In genomic region chr2:104176166-104176978, GRCm38 (mm10) we compare ENCODE assay signal across 10 mouse cellular contexts. TPM values are rescaled to one million over a fixed set of nuclear protein-coding genes. Genes with fewer than 3 reads are reported as not detected.
DNase-seq lines count a peak whose midpoint lies in the region; ATAC-seq and TF ChIP-seq lines count a peak whose summit lies in the region.
"Had no signal": no experiment of that assay in that cellular context is flagged by ENCODE, and none has a peak within 500 bp of the region (broad histone marks: within the 10 kb centered on the region; RNA-seq: fewer than 3 reads in every experiment).

No protein-coding gene starts in this region.

- DNase-seq in heart, adult 8-10 months (ENCODE audit: low spot score) = no peak
- no peak for DNase-seq in MEL (ENCODE audit: low read depth, low spot score)
- DNase-seq in forebrain, embryonic 14.5 days (ENCODE audit: low spot score) = peak; percentile 71
- DNase-seq in midbrain, embryonic 11.5 days (ENCODE audit: low spot score, missing footprints) = peak; percentile 80
- DNase-seq in ovary, postnatal 14 days (ENCODE audit: low spot score) = no peak
- DNase-seq in thymus, adult 2 months = no peak
- DNase-seq: thymus, postnatal 14 days had no signal

- TF ChIP-seq RAD21 in MEL (IDR thresholded peaks at IDR 0.05; ENCODE audit: low read depth, low read length) = no peak

- no peak for TF ChIP-seq CTCF in MEL (IDR thresholded peaks at IDR 0.05 in 2 of 3, conservative IDR thresholded peaks at IDR 0.05 in 1 of 3; ENCODE audit: control insufficient read depth in 1 of 3, insufficient read depth in 1 of 3, low read depth in 2 of 3, low read length in 3 of 3, poor library complexity in 1 of 3, severe bottlenecking in 1 of 3)
- no peak for TF ChIP-seq CTCF in thymus, adult 2 months (IDR thresholded peaks at IDR 0.05; ENCODE audit: borderline replicate concordance, control insufficient read depth, extremely low read depth, insufficient read depth, low read length, poor library complexity)

- 49% methylated on average over 17 of the region's 17 CpGs for WGBS in heart, embryonic 13.5 days
- WGBS in forebrain, embryonic 14.5 days = 46% methylated on average over 17 of the region's 17 CpGs
- WGBS in midbrain, embryonic 11.5 days = 82% methylated on average over 17 of the region's 17 CpGs
- WGBS in thymus, adult 2 months = 70% methylated on average over 17 of the region's 17 CpGs

- no peaks in the 10 kb centered on the region for H3K9me3 ChIP-seq in heart, embryonic 13.5 days
- H3K9me3 ChIP-seq in MEL (replicated peaks; ENCODE audit: insufficient read depth, low read length) = no peaks in the 10 kb centered on the region
- no peaks in the 10 kb centered on the region for H3K9me3 ChIP-seq in forebrain, embryonic 14.5 days (replicated peaks; ENCODE audit: control insufficient read depth, low read length)
- H3K9me3 ChIP-seq in midbrain, embryonic 11.5 days (ENCODE audit: control insufficient read depth, low read length) = no peaks in the 10 kb centered on the region

- H3K36me3 ChIP-seq in heart, embryonic 13.5 days = no peaks in the 10 kb centered on the region
- peaks cover 0 to 45% of the 10 kb centered on the region in 2 experiments; a peak in 2 of 4 replicates for H3K36me3 ChIP-seq in MEL (ENCODE audit: control insufficient read depth in 1 of 2, insufficient read depth in 2 of 2, low read length in 2 of 2)
- H3K36me3 ChIP-seq in forebrain, embryonic 14.5 days (ENCODE audit: control insufficient read depth, insufficient read depth, low read length) = no peaks in the 10 kb centered on the region
- H3K36me3 ChIP-seq in midbrain, embryonic 11.5 days (ENCODE audit: control insufficient read depth, insufficient read depth, low read length) = no peaks in the 10 kb centered on the region
- no peaks in the 10 kb centered on the region for H3K36me3 ChIP-seq in thymus, adult 2 months (ENCODE audit: control insufficient read depth, insufficient read depth, low read length)

- H3K9ac ChIP-seq in heart, embryonic 13.5 days = peak overlapping the region; percentile 64
- H3K9ac ChIP-seq in MEL (ENCODE audit: control insufficient read depth, low read depth, low read length, poor library complexity, severe bottlenecking) = peak overlapping the region; percentile 57
- no peak overlapping the region for H3K9ac ChIP-seq in forebrain, embryonic 14.5 days (ENCODE audit: low read length)
- H3K9ac ChIP-seq in midbrain, embryonic 11.5 days (ENCODE audit: low read length) = no peak overlapping the region

- no peak for TF ChIP-seq EP300 in MEL (IDR thresholded peaks at IDR 0.05; ENCODE audit: low read depth in 1 of 2, low read length in 2 of 2)

- peak overlapping the region; percentile 22 for H3K4me2 ChIP-seq in heart, embryonic 13.5 days
- no peak overlapping the region for H3K4me2 ChIP-seq in forebrain, embryonic 14.5 days (ENCODE audit: low read length)
- H3K4me2 ChIP-seq in midbrain, embryonic 11.5 days = no peak overlapping the region

- no peak for TF ChIP-seq POLR2A in MEL (IDR thresholded peaks at IDR 0.05; ENCODE audit: control insufficient read depth in 1 of 2, insufficient read depth in 1 of 2, low read depth in 1 of 2, low read length in 2 of 2, poor library complexity in 1 of 2)
- no peak for TF ChIP-seq POLR2A in thymus, adult 2 months (IDR thresholded peaks at IDR 0.05; ENCODE audit: control insufficient read depth, extremely low read depth, insufficient read depth, low read length, poor library complexity)

- no peak for ATAC-seq in heart, embryonic 13.5 days (ENCODE audit: extremely low read depth, insufficient number of reproducible peaks, low FRiP score, low TSS enrichment)
- peak; percentile 63; the same call in 1 of the 2 replicates for ATAC-seq in forebrain, embryonic 14.5 days
- no peak for ATAC-seq in midbrain, embryonic 11.5 days (ENCODE audit: low FRiP score)
- ATAC-seq in megakaryocyte progenitor cell, adult 5-6 weeks (replicated peaks; ENCODE audit: poor library complexity) = no peak

- peak overlapping the region; percentile 90 for H3K27ac ChIP-seq in heart, embryonic 13.5 days (replicated peaks)
- H3K27ac ChIP-seq in MEL (ENCODE audit: control insufficient read depth, low read depth, low read length) = peak overlapping the region; percentile 85
- no peak overlapping the region for H3K27ac ChIP-seq in forebrain, embryonic 14.5 days (ENCODE audit: low read depth, low read length)
- H3K27ac ChIP-seq in midbrain, embryonic 11.5 days (ENCODE audit: low read depth, low read length) = no peak overlapping the region
- H3K27ac ChIP-seq in thymus, adult 2 months (ENCODE audit: control insufficient read depth, insufficient read depth, low read length) = no peak overlapping the region

- no peak overlapping the region for H3K4me3 ChIP-seq in heart, embryonic 13.5 days
- H3K4me3 ChIP-seq in MEL (ENCODE audit: control insufficient read depth in 1 of 2, insufficient read depth in 1 of 2, low read depth in 2 of 2, low read length in 2 of 2) = peak overlapping the region in 1 of 2 experiments; percentile 34; a peak in 1 of 4 replicates
- H3K4me3 ChIP-seq in forebrain, embryonic 14.5 days (ENCODE audit: low read depth, low read length) = no peak overlapping the region
- H3K4me3 ChIP-seq in midbrain, embryonic 11.5 days (ENCODE audit: low read depth, low read length) = no peak overlapping the region
- H3K4me3 ChIP-seq in thymus, adult 2 months (ENCODE audit: control insufficient read depth, insufficient read depth, low read length) = no peak overlapping the region

- H3K4me1 ChIP-seq in heart, embryonic 13.5 days = peaks cover 24% of the 10 kb centered on the region
- H3K4me1 ChIP-seq in MEL (ENCODE audit: control insufficient read depth in 1 of 2, insufficient read depth in 2 of 2, low read length in 2 of 2) = peaks cover 29 to 59% of the 10 kb centered on the region in 2 experiments
- peaks cover 8% of the 10 kb centered on the region for H3K4me1 ChIP-seq in forebrain, embryonic 14.5 days (ENCODE audit: control insufficient read depth, insufficient read depth, low read length)
- H3K4me1 ChIP-seq in midbrain, embryonic 11.5 days (ENCODE audit: control insufficient read depth, insufficient read depth, low read length) = no peaks in the 10 kb centered on the region
- peaks cover 7% of the 10 kb centered on the region for H3K4me1 ChIP-seq in thymus, adult 2 months (replicated peaks; ENCODE audit: control insufficient read depth, insufficient read depth, low read length)

- no peaks in the 10 kb centered on the region for H3K79me2 ChIP-seq in MEL (ENCODE audit: control insufficient read depth, insufficient read depth, low read length, poor library complexity)

- H3K27me3 ChIP-seq in heart, embryonic 13.5 days (replicated peaks) = no peaks in the 10 kb centered on the region
- H3K27me3 ChIP-seq in MEL (ENCODE audit: control insufficient read depth in 1 of 2, insufficient read depth in 2 of 2, low read length in 2 of 2) = no peaks in the 10 kb centered on the region
- H3K27me3 ChIP-seq in forebrain, embryonic 14.5 days (replicated peaks; ENCODE audit: control insufficient read depth, insufficient read depth, low read length) = no peaks in the 10 kb centered on the region
- H3K27me3 ChIP-seq in midbrain, embryonic 11.5 days (ENCODE audit: control insufficient read depth, insufficient read depth, low read length) = no peaks in the 10 kb centered on the region
- no peaks in the 10 kb centered on the region for H3K27me3 ChIP-seq in thymus, adult 2 months (ENCODE audit: control insufficient read depth, insufficient read depth, low read length)

TF ChIP-seq in MEL, 35 proteins besides CTCF, POLR2A, EP300 and RAD21:
- no peak for TF ChIP-seq KAT2A (conservative IDR thresholded peaks at IDR 0.05; ENCODE audit: low read depth, low read length)
- no peak for TF ChIP-seq NELFE (IDR thresholded peaks at IDR 0.05; ENCODE audit: low read depth, low read length)
- TF ChIP-seq E2F4 (IDR thresholded peaks at IDR 0.05; ENCODE audit: borderline replicate concordance, low read depth, low read length) = no peak
- TF ChIP-seq MAZ (IDR thresholded peaks at IDR 0.05; ENCODE audit: low read depth, low read length) = no peak
- TF ChIP-seq USF1 (IDR thresholded peaks at IDR 0.05; ENCODE audit: low read depth, low read length) = no peak
- no peak for TF ChIP-seq TBP (IDR thresholded peaks at IDR 0.05; ENCODE audit: low read depth, low read length)
- TF ChIP-seq ZKSCAN1 (IDR thresholded peaks at IDR 0.05; ENCODE audit: low read depth, low read length) = no peak
- no peak for TF ChIP-seq GABPA (IDR thresholded peaks at IDR 0.05; ENCODE audit: low read depth, low read length)
- no peak for TF ChIP-seq GATA1 (IDR thresholded peaks at IDR 0.05; ENCODE audit: low read depth, low read length)
- no peak for TF ChIP-seq MYB (IDR thresholded peaks at IDR 0.05; ENCODE audit: low read depth, low read length)
- TF ChIP-seq ZC3H11A (IDR thresholded peaks at IDR 0.05; ENCODE audit: low read depth, low read length) = no peak

RNA-seq across cellular contexts. Expression of gene A930018P22Rik, which starts 53.8 kb away (rescaled TPM):
- 0.31 and 0.67 TPM in 2 replicates for polyA plus RNA-seq in heart, embryonic 13.5 days (2015; fragmentation: Nextera tagmentation; extraction: Ambion mirVana)
- 1 to 10 TPM in 1 of 4 experiments, under 1 TPM in 2, not detected in 1; 0.56 to 1.4 (median 0.68) TPM for total RNA-seq in heart, adult 8-10 months (2022)
- total RNA-seq in MEL (2012; rRNA removed) = not detected in 2 replicates
- polyA plus RNA-seq in MEL (2012; ENCODE audit: insufficient read depth in 1 of 2, insufficient read length in 2 of 2, low read depth in 1 of 2, low replicate concordance in 2 of 2, missing spikeins in 1 of 2) = not detected
- polyA plus RNA-seq in forebrain, embryonic 14.5 days (2014; fragmentation: Nextera tagmentation; extraction: Ambion mirVana) = not detected in 2 replicates
- polyA plus RNA-seq in midbrain, embryonic 11.5 days (2014; fragmentation: Nextera tagmentation; extraction: Ambion mirVana) = 0.16 and 0.34 TPM in 2 replicates
- not detected in 2 replicates for total RNA-seq in megakaryocyte progenitor cell, adult 5-6 weeks (2015)
- total RNA-seq in megakaryocyte progenitor cell, adult 5-6 weeks (2017) = not detected in 2 replicates
- 0.45 TPM in 1 of 2 replicates, not detected in the other for polyA plus RNA-seq in thymus, adult 2 months (2012; rRNA removed)
- total RNA-seq: monocyte, adult 5-6 weeks had no signal

Comparison
In these comparisons a context has a peak if more than half of its experiments do, and no peak if none do; other contexts are left out.
1. H3K27ac ChIP-seq: peak in heart, embryonic 13.5 days (single experiment) and MEL (single experiment); none in forebrain, embryonic 14.5 days (single experiment), midbrain, embryonic 11.5 days (single experiment) and thymus, adult 2 months (single experiment).
2. H3K9ac ChIP-seq: peak in heart, embryonic 13.5 days (single experiment) and MEL (single experiment); none in forebrain, embryonic 14.5 days (single experiment) and midbrain, embryonic 11.5 days (single experiment).
3. DNase-seq: peak in forebrain, embryonic 14.5 days (single experiment) and midbrain, embryonic 11.5 days (single experiment); none in heart, adult 8-10 months (single experiment), MEL (single experiment), ovary, postnatal 14 days (single experiment) and thymus, adult 2 months (single experiment).